7 mouse cellular contexts compared by ENCODE assay signal in genomic region chr8:84799999-84800831, GRCm38 (mm10). TPM values are rescaled to one million over a fixed set of nuclear protein-coding genes. Genes with fewer than 3 reads are reported as not detected.
A peak's percentile ranks its signal among the peaks of the same experiment; 100 is the strongest.
DNase-seq lines count a peak whose midpoint lies in the region; ATAC-seq and TF ChIP-seq lines count a peak whose summit lies in the region.

Gene Nfix (minus strand): TSS chr8:84800344.

- DNase-seq in ES-CJ7 (ENCODE audit: low read depth, low spot score) = peak; percentile 42
- peak; percentile 49 for DNase-seq in adrenal gland, adult 8-10 months
- peak; percentile 80 for DNase-seq in heart, postnatal 10 days
- DNase-seq in kidney, postnatal 36 days = peak; percentile 77 to 87
- DNase-seq in liver, postnatal 0 days = peak; percentile 76

- H3K9me3 ChIP-seq in liver, postnatal 0 days (ENCODE audit: low read length) = no peaks in the 10 kb centered on the region
- H3K9me3 ChIP-seq in neural tube, embryonic 14.5 days (ENCODE audit: control insufficient read depth, low read length) = no peaks in the 10 kb centered on the region

- H3K27ac ChIP-seq in liver, postnatal 0 days (ENCODE audit: low read depth) = peak within 1 kb of the TSS; percentile 77
- H3K27ac ChIP-seq in neural tube, embryonic 14.5 days (ENCODE audit: low read depth, low read length) = peak within 1 kb of the TSS; percentile 82

- peaks cover 10% of the 10 kb centered on the region for H3K4me1 ChIP-seq in liver, postnatal 0 days (ENCODE audit: insufficient read depth)
- peaks cover 5% of the 10 kb centered on the region; the same call in 1 of the 2 replicates for H3K4me1 ChIP-seq in neural tube, embryonic 14.5 days (ENCODE audit: control insufficient read depth, insufficient read depth, low read length)

- WGBS in liver, postnatal 0 days (ENCODE audit: insufficient replicate concordance) = 2% methylated on average over 34 of the region's 125 CpGs
- 2% methylated on average over 43 of the region's 125 CpGs for WGBS in neural tube, embryonic 14.5 days

- ATAC-seq in erythroid progenitor cell, adult 5-6 weeks (replicated peaks; ENCODE audit: low FRiP score, poor library complexity, severe bottlenecking) = peak; percentile 25
- peak; percentile 62 for ATAC-seq in liver, postnatal 0 days
- ATAC-seq in neural tube, embryonic 14.5 days (ENCODE audit: low read depth) = peak; percentile 39; the same call in 1 of the 2 replicates

- TF ChIP-seq EP300 in liver, postnatal 0 days (IDR thresholded peaks at IDR 0.05; ENCODE audit: low read depth) = no peak

- TF ChIP-seq CTCF in liver, postnatal 0 days (IDR thresholded peaks at IDR 0.05; ENCODE audit: low read depth) = no peak

- peaks cover 23% of the 10 kb centered on the region for H3K27me3 ChIP-seq in liver, postnatal 0 days (ENCODE audit: insufficient read depth, low read length)
- peaks cover 27% of the 10 kb centered on the region for H3K27me3 ChIP-seq in neural tube, embryonic 14.5 days (ENCODE audit: control insufficient read depth, insufficient read depth, low read length)

- H3K4me2 ChIP-seq in liver, postnatal 0 days (ENCODE audit: low read depth, low read length) = peak within 1 kb of the TSS; percentile 79
- peak within 1 kb of the TSS; percentile 80 for H3K4me2 ChIP-seq in neural tube, embryonic 14.5 days (ENCODE audit: low read depth, low read length)

- H3K4me3 ChIP-seq in liver, postnatal 0 days (ENCODE audit: low read depth, low read length) = peak within 1 kb of the TSS; percentile 60
- H3K4me3 ChIP-seq in neural tube, embryonic 14.5 days (ENCODE audit: low read depth, low read length) = peak within 1 kb of the TSS; percentile 66

- peak within 1 kb of the TSS; percentile 81 for H3K9ac ChIP-seq in liver, postnatal 0 days (replicated peaks)
- H3K9ac ChIP-seq in neural tube, embryonic 14.5 days (replicated peaks; ENCODE audit: low read depth, low read length) = peak within 1 kb of the TSS; percentile 82

- H3K36me3 ChIP-seq in liver, postnatal 0 days (replicated peaks; ENCODE audit: insufficient read depth, low read length) = no peaks in the 10 kb centered on the region
- no peaks in the 10 kb centered on the region for H3K36me3 ChIP-seq in neural tube, embryonic 14.5 days (ENCODE audit: control insufficient read depth, insufficient read depth, low read length)

- intact Hi-C loops in heart, postnatal 10 days (cut with DNase I) = loop anchor here (2.0 kb wide), 1 partner anchor 59 kb away; no protein-coding TSS in a partner anchor

RNA-seq across cellular contexts. Expression of gene Nfix, which starts in this region (rescaled TPM):
- 100 to 1,000 TPM in 3 of 4 experiments, 10 to 100 TPM in 1; 99.6 to 150 (median 117) TPM for total RNA-seq in adrenal gland, adult 8-10 months (2022)
- 53.7 and 76.0 TPM in 2 replicates for total RNA-seq in erythroid progenitor cell, adult 5-6 weeks (2015; ENCODE audit: low replicate concordance)
- total RNA-seq in erythroid progenitor cell, adult 5-6 weeks (2017; ENCODE audit: low replicate concordance) = 33.6 and 36.8 TPM in 2 replicates
- total RNA-seq in heart, postnatal 10 days (2021) = 100 to 1,000 TPM; 256 to 266 TPM
- 4.7 and 5.4 TPM in 2 replicates for polyA plus RNA-seq in liver, postnatal 0 days (2015; fragmentation: Nextera tagmentation; extraction: Ambion mirVana)
- 68.2 and 91.5 TPM in 2 replicates for polyA plus RNA-seq in neural tube, embryonic 14.5 days (2014; fragmentation: Nextera tagmentation; extraction: Ambion mirVana)

Comparison
In these comparisons a context has a peak if more than half of its experiments do, and no peak if none do; other contexts are left out.
1. Peak in every context shown above with its lines: DNase-seq, ATAC-seq, H3K4me3 ChIP-seq and H3K27ac ChIP-seq.
2. RNA of gene Nfix (polyA plus RNA-seq): 68.2 to 91.5 TPM in neural tube, embryonic 14.5 days; 4.7 to 5.4 TPM in liver, postnatal 0 days; every median in the first group is over 10 times any median in the second.